Mouse (Mus musculus): ENCODE results near the gene Tarbp1. TPM values are rescaled to one million over a fixed set of nuclear protein-coding genes. Genes with fewer than 3 reads are reported as not detected.
A peak's percentile ranks its signal among the peaks of the same experiment; 100 is the strongest.
"Not testable (repeated sequence)": the region's sequence is repeated elsewhere in the genome, so short reads cannot be mapped to it uniquely, and the experiment has no call there.

The Tarbp1 gene
- total RNA-seq, 2 experiments from 2014 or later: 3.7 to 4.5 TPM

- intact Hi-C loops (cut with DNase I): loop anchor here (2.0 to 10.0 kb wide), 4 partner anchors 90 to 480 kb away; no protein-coding TSS in a partner anchor
- no peak for DNase-seq (ENCODE audit: extremely low spot score in 1 of 2, low spot score in 2 of 2)
Measured at GRCm38 (mm10) chr8:126496915-126497314, 22.1 kb upstream of the Tarbp1 start.

GRCm38 (mm10) chr8:126495461-126495860, 20.6 kb upstream of the Tarbp1 start:
- intact Hi-C loops (cut with DNase I): loop anchor here (5.0 to 10.0 kb wide), 3 partner anchors 92 to 482 kb away; no protein-coding TSS in a partner anchor

GRCm38 (mm10) chr8:126494160-126495110, 19.6 kb upstream of the Tarbp1 start:
- no peak for DNase-seq (ENCODE audit: extremely low spot score in 1 of 2, low spot score in 2 of 2)
- intact Hi-C loops (cut with DNase I): loop anchor here (5.0 to 10.0 kb wide), 3 partner anchors 93 to 483 kb away; no protein-coding TSS in a partner anchor

More at GRCm38 (mm10) chr8:126495461-126495860, 20.6 kb upstream of the Tarbp1 start:
- DNase-seq (ENCODE audit: extremely low spot score in 1 of 2, low spot score in 2 of 2): no peak

GRCm38 (mm10) chr8:126482938-126483337, 8.1 kb upstream of the Tarbp1 start:
- peak; percentile 66 to 68 for DNase-seq (ENCODE audit: extremely low spot score in 1 of 2, low spot score in 2 of 2)
- intact Hi-C loops (cut with DNase I): loop anchor here (5.0 kb wide), 1 partner anchor 536 kb away; no protein-coding TSS in a partner anchor

GRCm38 (mm10) chr8:126482348-126482720, 7.5 kb upstream of the Tarbp1 start:
- no peak for DNase-seq (ENCODE audit: extremely low spot score in 1 of 2, low spot score in 2 of 2)
- intact Hi-C loops (cut with DNase I): loop anchor here (5.0 kb wide), 1 partner anchor 535 kb away; no protein-coding TSS in a partner anchor

- intact Hi-C loops (cut with DNase I): loop anchor here (5.0 kb wide), 1 partner anchor 534 kb away; no protein-coding TSS in a partner anchor
- DNase-seq (ENCODE audit: extremely low spot score in 1 of 2, low spot score in 2 of 2): peak; percentile 38 to 66
Measured at GRCm38 (mm10) chr8:126481494-126482347, 6.9 kb upstream of the Tarbp1 start.

- DNase-seq (ENCODE audit: extremely low spot score in 1 of 2, low spot score in 2 of 2): no peak
- intact Hi-C loops (cut with DNase I): loop anchor here (5.0 kb wide), 1 partner anchor 533 kb away; no protein-coding TSS in a partner anchor
Measured at GRCm38 (mm10) chr8:126480366-126480765, 5.5 kb upstream of the Tarbp1 start.

GRCm38 (mm10) chr8:126478714-126479113, 3.8 kb upstream of the Tarbp1 start:
- no peak for DNase-seq (ENCODE audit: extremely low spot score in 1 of 2, low spot score in 2 of 2)
- intact Hi-C loops (cut with DNase I): no loop called here

GRCm38 (mm10) chr8:126476151-126476855, 1.4 kb upstream of the Tarbp1 start:
- DNase-seq (ENCODE audit: extremely low spot score in 1 of 2, low spot score in 2 of 2); intact Hi-C loops (cut with DNase I): not testable (repeated sequence)

GRCm38 (mm10) chr8:126475738-126476137, 873 bp upstream of the Tarbp1 start:
- intact Hi-C loops (cut with DNase I); DNase-seq (ENCODE audit: extremely low spot score in 1 of 2, low spot score in 2 of 2): not testable (repeated sequence)

GRCm38 (mm10) chr8:126473802-126474298, 1.0 kb downstream of the Tarbp1 start:
- intact Hi-C loops (cut with DNase I): loop anchor here (5.0 kb wide), 1 partner anchor 217 kb away; no protein-coding TSS in a partner anchor
- DNase-seq (ENCODE audit: extremely low spot score in 1 of 2, low spot score in 2 of 2): no peak

- DNase-seq (ENCODE audit: extremely low spot score in 1 of 2, low spot score in 2 of 2): no peak
- intact Hi-C loops (cut with DNase I): no loop called here
Measured at GRCm38 (mm10) chr8:126464071-126464470, 10.8 kb downstream of the Tarbp1 start.

GRCm38 (mm10) chr8:126461735-126462134, 13.1 kb downstream of the Tarbp1 start:
- intact Hi-C loops (cut with DNase I): no loop called here
- DNase-seq (ENCODE audit: extremely low spot score in 1 of 2, low spot score in 2 of 2): no peak

GRCm38 (mm10) chr8:126460274-126460673, 14.6 kb downstream of the Tarbp1 start:
- peak in 1 of 2 experiments; percentile 60 for DNase-seq (ENCODE audit: extremely low spot score in 1 of 2, low spot score in 2 of 2)
- intact Hi-C loops (cut with DNase I): no loop called here

- intact Hi-C loops (cut with DNase I): no loop called here
- DNase-seq (ENCODE audit: extremely low spot score in 1 of 2, low spot score in 2 of 2): no peak
Measured at GRCm38 (mm10) chr8:126455383-126455782, 19.5 kb downstream of the Tarbp1 start.

GRCm38 (mm10) chr8:126451158-126451557, 23.7 kb downstream of the Tarbp1 start:
- no peak for DNase-seq (ENCODE audit: extremely low spot score in 1 of 2, low spot score in 2 of 2)
- intact Hi-C loops (cut with DNase I): no loop called here

GRCm38 (mm10) chr8:126438937-126439336, 35.9 kb downstream of the Tarbp1 start:
- intact Hi-C loops (cut with DNase I): no loop called here
- DNase-seq (ENCODE audit: extremely low spot score in 1 of 2, low spot score in 2 of 2): no peak

- intact Hi-C loops (cut with DNase I): no loop called here
- peak in 1 of 2 experiments; percentile 44 for DNase-seq (ENCODE audit: extremely low spot score in 1 of 2, low spot score in 2 of 2)
Measured at GRCm38 (mm10) chr8:126433827-126434226, 41.0 kb downstream of the Tarbp1 start.
